Comparison of ENCODE assay signal across 9 mouse cellular contexts in the genomic region with DNA sequence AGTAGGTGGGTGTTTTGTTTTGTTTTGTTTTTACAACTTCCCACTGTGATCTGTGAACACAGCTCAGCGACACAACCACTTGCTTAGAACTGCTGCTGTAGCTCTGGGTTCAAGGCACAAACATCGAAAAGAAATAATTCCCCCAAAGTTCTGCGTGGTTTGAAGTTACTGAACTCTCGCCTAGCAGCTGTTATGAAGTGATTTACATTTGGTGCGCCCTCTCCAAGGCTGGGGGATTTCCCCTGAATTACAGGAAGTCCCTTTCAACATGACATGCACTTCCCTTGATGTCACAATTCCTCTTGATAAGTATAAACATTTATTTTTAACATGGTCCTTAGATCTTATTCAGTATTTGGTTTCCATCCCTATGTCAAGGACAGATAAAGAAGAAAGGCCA.
DNase-seq lines count a peak whose midpoint lies in the region; ATAC-seq and TF ChIP-seq lines count a peak whose summit lies in the region.
"Had no signal": no experiment of that assay in that cellular context is flagged by ENCODE, and none has a peak within 500 bp of the region (broad histone marks: within the 10 kb centered on the region; RNA-seq: fewer than 3 reads in every experiment).

No protein-coding gene starts in this region.

- H3K9ac ChIP-seq in liver, embryonic 16.5 days (ENCODE audit: low read depth, low read length) = no peak overlapping the region
- H3K9ac ChIP-seq in liver, embryonic 11.5 days (ENCODE audit: low read depth, low read length) = no peak overlapping the region
- no peak overlapping the region for H3K9ac ChIP-seq in lung, embryonic 14.5 days

- no peaks in the 10 kb centered on the region for H3K9me3 ChIP-seq in liver, embryonic 16.5 days (replicated peaks; ENCODE audit: control insufficient read depth, low read length)
- H3K9me3 ChIP-seq in liver, embryonic 11.5 days (ENCODE audit: control insufficient read depth, low read length) = no peaks in the 10 kb centered on the region
- H3K9me3 ChIP-seq in heart, embryonic 10.5 days = no peaks in the 10 kb centered on the region
- no peaks in the 10 kb centered on the region for H3K9me3 ChIP-seq in lung, embryonic 14.5 days (ENCODE audit: low read depth, low read length)

- no peaks in the 10 kb centered on the region for H3K27me3 ChIP-seq in liver, embryonic 16.5 days (ENCODE audit: control insufficient read depth, insufficient read depth, low read depth, low read length)
- no peaks in the 10 kb centered on the region for H3K27me3 ChIP-seq in liver, embryonic 11.5 days (replicated peaks; ENCODE audit: control insufficient read depth, insufficient read depth, low read length)
- H3K27me3 ChIP-seq in heart, embryonic 10.5 days (ENCODE audit: insufficient read depth, poor library complexity, severe bottlenecking) = no peaks in the 10 kb centered on the region
- no peaks in the 10 kb centered on the region for H3K27me3 ChIP-seq in lung, embryonic 14.5 days (ENCODE audit: insufficient read depth, low read length)
- H3K27me3 ChIP-seq: megakaryocyte, embryonic 14.5 days had no signal

- H3K36me3 ChIP-seq in liver, embryonic 16.5 days (ENCODE audit: control insufficient read depth, insufficient read depth) = no peaks in the 10 kb centered on the region
- H3K36me3 ChIP-seq in liver, embryonic 11.5 days (ENCODE audit: control insufficient read depth, insufficient read depth, low read length) = no peaks in the 10 kb centered on the region
- no peaks in the 10 kb centered on the region for H3K36me3 ChIP-seq in heart, embryonic 10.5 days
- no peaks in the 10 kb centered on the region for H3K36me3 ChIP-seq in lung, embryonic 14.5 days (ENCODE audit: insufficient read depth)

- H3K4me3 ChIP-seq in liver, embryonic 16.5 days (ENCODE audit: low read depth, low read length) = no peak overlapping the region
- no peak overlapping the region for H3K4me3 ChIP-seq in liver, embryonic 11.5 days (ENCODE audit: low read depth, low read length)
- H3K4me3 ChIP-seq in heart, embryonic 10.5 days = no peak overlapping the region
- no peak overlapping the region for H3K4me3 ChIP-seq in lung, embryonic 14.5 days (ENCODE audit: low read depth, low read length)
- H3K4me3 ChIP-seq: megakaryocyte, embryonic 14.5 days had no signal

- 16% methylated on average over 5 of the region's 5 CpGs for WGBS in liver, embryonic 16.5 days (ENCODE audit: insufficient replicate concordance)
- 41% methylated on average over 5 of the region's 5 CpGs for WGBS in liver, embryonic 11.5 days
- WGBS in heart, embryonic 10.5 days = 54% methylated on average over 5 of the region's 5 CpGs
- WGBS in lung, embryonic 14.5 days = 23% methylated on average over 5 of the region's 5 CpGs

- no peak for DNase-seq in liver, embryonic 11.5 days (ENCODE audit: low spot score)
- DNase-seq in heart, embryonic 10.5 days (ENCODE audit: low spot score) = peak; percentile 64
- DNase-seq in lung, embryonic 14.5 days = peak; percentile 80
- peak; percentile 74 to 81 for DNase-seq in spleen, postnatal 36 days (ENCODE audit: low spot score in 2 of 2)
- no peak for DNase-seq in right cerebral cortex, postnatal 4 days
- DNase-seq in left cerebral cortex, adult 11 months (ENCODE audit: low spot score) = no peak

- no peak overlapping the region for H3K4me2 ChIP-seq in liver, embryonic 16.5 days (ENCODE audit: low read depth, low read length)
- H3K4me2 ChIP-seq in liver, embryonic 11.5 days = no peak overlapping the region
- H3K4me2 ChIP-seq in lung, embryonic 14.5 days = no peak overlapping the region

- TF ChIP-seq CTCF in lung, embryonic 14.5 days (IDR thresholded peaks at IDR 0.05; ENCODE audit: low read depth) = no peak

- no peaks in the 10 kb centered on the region for H3K4me1 ChIP-seq in liver, embryonic 16.5 days (ENCODE audit: control insufficient read depth, low read depth, low read length)
- no peaks in the 10 kb centered on the region; the same call in 1 of the 2 replicates for H3K4me1 ChIP-seq in liver, embryonic 11.5 days (replicated peaks; ENCODE audit: control insufficient read depth, insufficient read depth, low read length)
- H3K4me1 ChIP-seq in heart, embryonic 10.5 days = peaks cover 6% of the 10 kb centered on the region
- no peaks in the 10 kb centered on the region for H3K4me1 ChIP-seq in lung, embryonic 14.5 days (ENCODE audit: insufficient read depth)
- H3K4me1 ChIP-seq: megakaryocyte, embryonic 14.5 days had no signal

- peak; percentile 13; the same call in 1 of the 2 replicates for ATAC-seq in liver, embryonic 16.5 days (ENCODE audit: low read depth)
- ATAC-seq in liver, embryonic 11.5 days (replicated peaks; ENCODE audit: low FRiP score) = no peak
- ATAC-seq in lung, embryonic 14.5 days (ENCODE audit: insufficient read depth) = peak; percentile 76; the same call in 1 of the 2 replicates
- no peak for ATAC-seq in erythroid progenitor cell, adult 5-6 weeks (replicated peaks; ENCODE audit: low FRiP score, poor library complexity, severe bottlenecking)

- H3K27ac ChIP-seq in liver, embryonic 16.5 days (ENCODE audit: low read length) = no peak overlapping the region
- no peak overlapping the region for H3K27ac ChIP-seq in liver, embryonic 11.5 days (ENCODE audit: low read depth, low read length)
- no peak overlapping the region for H3K27ac ChIP-seq in heart, embryonic 10.5 days
- no peak overlapping the region for H3K27ac ChIP-seq in lung, embryonic 14.5 days (ENCODE audit: low read depth)

Comparison
In these comparisons a context has a peak if more than half of its experiments do, and no peak if none do; other contexts are left out.
1. ATAC-seq: peak in liver, embryonic 16.5 days (single experiment) and lung, embryonic 14.5 days (single experiment); none in liver, embryonic 11.5 days (single experiment) and erythroid progenitor cell, adult 5-6 weeks (single experiment).
2. DNase-seq: peak in heart, embryonic 10.5 days (single experiment), lung, embryonic 14.5 days (single experiment) and spleen, postnatal 36 days (2 of 2); none in liver, embryonic 11.5 days (single experiment), right cerebral cortex, postnatal 4 days (single experiment) and left cerebral cortex, adult 11 months (single experiment).